Mouse (Mus musculus) midbrain, postnatal 0 days (tissue): Measurements from ENCODE around the gene Plscr4. TPM values are rescaled to one million over a fixed set of nuclear protein-coding genes. Genes with fewer than 3 reads are reported as not detected.
A peak's percentile ranks its signal among the peaks of the same experiment; 100 is the strongest.

Experiments used
- ATAC-seq: fragments of 200-750 bp; cut with Nextera tagmentation; 2 replicates; pipeline ENCODE4 v1.8.0; 2017; ENCODE audit warnings: moderate number of reproducible peaks, mild to moderate bottlenecking, moderate TSS enrichment, moderate library complexity; ENCODE audit not compliant: low FRiP score
- DNase-seq: peaks from one replicate; pipeline ENCODE4 v3.0.0-alpha.2; 2015; ENCODE audit warnings: low spot score
- H3K27ac ChIP-seq: fragments of 300-500 bp; sonication (generic); 2 replicates; pipeline ENCODE4 v1.5.1; 2014; ENCODE audit warnings: low read depth, mild to moderate bottlenecking, low read length, mixed read lengths
- H3K27me3 ChIP-seq: fragments of 300-500 bp; sonication (generic); 2 replicates; pipeline ENCODE4 v1.6.1; 2014; ENCODE audit warnings: low read length, control low read depth, mixed read lengths; ENCODE audit not compliant: insufficient read depth
- H3K36me3 ChIP-seq: fragments of 300-500 bp; sonication (generic); 2 replicates; pipeline ENCODE4 v1.6.1; 2014; ENCODE audit warnings: low read length, control low read depth, mixed read lengths; ENCODE audit not compliant: insufficient read depth
- H3K4me1 ChIP-seq: fragments of 300-500 bp; sonication (generic); 2 replicates; pipeline ENCODE4 v1.6.1; 2014; ENCODE audit warnings: mild to moderate bottlenecking, control low read depth, antibody characterized with exemption, low read length, mixed read lengths; ENCODE audit not compliant: insufficient read depth
- H3K4me2 ChIP-seq: fragments of 300-500 bp; sonication (generic); 2 replicates; pipeline ENCODE4 v1.6.1; 2014; ENCODE audit warnings: low read depth, mild to moderate bottlenecking, low read length, mixed read lengths; ENCODE audit not compliant: poor library complexity, severe bottlenecking
- H3K4me3 ChIP-seq: fragments of 300-500 bp; sonication (generic); 2 replicates; pipeline ENCODE4 v1.5.1; 2014; ENCODE audit warnings: low read depth, mild to moderate bottlenecking, low read length, moderate library complexity
- H3K9ac ChIP-seq: fragments of 300-500 bp; sonication (generic); replicated peaks from 2 replicates; pipeline ENCODE4 v1.6.1; 2014; ENCODE audit warnings: mild to moderate bottlenecking, low read length, moderate library complexity, mixed read lengths; ENCODE audit not compliant: poor library complexity, severe bottlenecking
- H3K9me3 ChIP-seq: fragments of 300-500 bp; sonication (generic); 2 replicates; pipeline ENCODE4 v1.6.1; 2016; ENCODE audit warnings: low read length, control low read depth
- CTCF ChIP-seq: IDR thresholded peaks from 2 replicates; pipeline ENCODE4 v1.5.1; 2016; ENCODE audit warnings: antibody characterized with exemption, mild to moderate bottlenecking
- WGBS: fragments of 180-500 bp; shearing (Covaris S2); extraction: QIAGEN DNeasy Blood & Tissue Kit; methylation state at CpG from one replicate; pipeline ENCODE4 v1.1.7; 2014; 5-methylcytosine and 5-hydroxymethylcytosine counted together
- polyA plus RNA-seq: library from polyadenylated mRNA; unstranded; fragments of >200 nt; fragmentation: Nextera tagmentation; extraction: Ambion mirVana; gene quantifications from 2 replicates; pipeline ENCODE4 v1.2.1, GENCODE M21; 2015
- total RNA-seq: library from RNA; depleted of rRNA; stranded (reverse); fragments of >200 nt; gene quantifications from 2 replicates; pipeline ENCODE4 v1.2.3, GENCODE M21; 2014

The Plscr4 gene
- total and polyA plus RNA-seq, 2 experiments from 2014 or later = 2.1 to 3.0 TPM

DNA sequence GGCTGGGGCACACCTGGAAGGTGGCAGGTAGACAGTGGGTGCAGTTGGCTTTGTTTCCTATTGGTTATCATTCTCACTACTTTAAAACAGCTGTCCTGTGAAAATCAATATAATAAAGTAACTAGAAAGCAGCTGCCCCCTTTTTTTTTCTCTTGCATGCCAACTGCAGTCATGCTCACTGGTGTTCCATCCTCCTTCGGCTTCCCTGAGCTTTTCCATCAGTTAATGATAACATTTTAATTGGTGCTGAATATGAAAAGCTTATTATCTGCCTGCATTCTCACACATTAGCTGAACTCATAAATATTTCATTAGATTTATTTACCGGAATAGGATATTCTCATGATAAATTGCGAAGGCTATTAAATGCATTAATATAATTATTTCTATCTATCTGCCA, 33.1 kb downstream of the Plscr4 start:
- DNase-seq (no peak), ATAC-seq (no peak)
- H3K27ac ChIP-seq = no peak overlapping the region
- TF ChIP-seq CTCF = no peak
- no peaks in the 10 kb centered on the region for H3K9me3 ChIP-seq
- H3K4me1 ChIP-seq = no peaks in the 10 kb centered on the region
- WGBS = 47% methylated on average over 3 of the region's 3 CpGs
- H3K4me3 ChIP-seq = no peak overlapping the region
- H3K4me2 ChIP-seq = no peak overlapping the region
- H3K9ac ChIP-seq = no peak overlapping the region
- no peaks in the 10 kb centered on the region for H3K36me3 ChIP-seq
- H3K27me3 ChIP-seq = no peaks in the 10 kb centered on the region

DNA sequence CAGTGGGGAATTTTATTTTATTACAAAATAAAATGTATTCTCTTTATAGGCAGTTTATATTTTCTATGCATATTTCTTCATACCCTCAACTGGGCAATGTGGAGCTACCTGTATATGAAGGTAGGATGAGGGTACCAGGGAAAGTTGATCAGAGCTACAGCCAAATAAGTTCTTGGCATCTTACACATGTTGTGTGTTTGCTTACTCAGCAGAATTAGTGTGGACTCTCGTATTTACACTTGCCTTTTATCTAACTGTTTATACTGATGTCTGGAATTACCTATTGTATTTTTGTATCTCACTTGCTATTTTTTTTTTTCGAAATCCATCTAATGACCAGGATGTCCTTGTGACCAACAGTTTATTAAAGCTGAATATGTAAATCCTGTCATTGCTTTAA, 34.1 kb downstream of the Plscr4 start:
- H3K27me3 ChIP-seq = no peaks in the 10 kb centered on the region
- WGBS = 79% methylated on average over 2 of the region's 2 CpGs
- H3K4me1 ChIP-seq = no peaks in the 10 kb centered on the region
- no peak overlapping the region for H3K9ac ChIP-seq
- TF ChIP-seq CTCF = no peak
- no peaks in the 10 kb centered on the region for H3K9me3 ChIP-seq
- no peak overlapping the region for H3K4me3 ChIP-seq
- no peak for ATAC-seq
- no peaks in the 10 kb centered on the region for H3K36me3 ChIP-seq
- no peak for DNase-seq
- H3K27ac ChIP-seq = no peak overlapping the region
- no peak overlapping the region for H3K4me2 ChIP-seq

DNA sequence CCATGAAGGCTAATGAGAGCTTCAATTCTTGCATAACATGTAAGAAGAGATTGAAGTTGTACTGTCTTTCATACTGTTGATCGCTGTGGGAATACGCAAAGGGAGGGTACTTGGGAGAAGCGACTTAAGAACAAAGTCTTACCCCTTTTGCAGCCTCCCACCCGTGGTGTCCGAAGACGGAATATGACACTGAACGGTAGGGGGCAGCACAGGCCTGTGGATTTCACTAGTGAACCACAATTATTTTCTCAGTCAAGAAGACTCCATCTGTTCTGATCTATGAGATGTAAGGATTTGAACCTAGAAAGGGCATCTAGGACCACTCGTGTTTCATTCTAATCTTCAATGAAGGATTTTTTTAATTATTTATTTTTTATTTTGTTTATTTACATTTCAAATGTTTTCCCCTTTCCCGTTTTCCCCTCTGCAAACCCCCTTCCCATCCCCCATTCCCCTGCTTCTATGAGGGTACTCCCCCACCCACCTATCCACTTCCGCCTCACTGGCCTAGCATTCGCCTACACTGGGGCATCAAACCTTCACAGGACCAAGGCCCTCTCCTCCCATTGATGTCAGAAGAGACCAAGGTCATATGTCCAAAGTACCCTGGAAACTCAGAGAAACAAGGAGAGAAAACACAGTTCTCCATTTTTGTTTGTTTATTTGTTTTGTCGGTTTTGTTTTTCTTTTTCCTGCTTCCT, 42.7 kb downstream of the Plscr4 start:
- Histone ChIP-seq H3K4me2 (no peak overlapping the region), H3K4me3 (no peak overlapping the region), H3K36me3 (no peaks in the 10 kb centered on the region), H3K27me3 (no peaks in the 10 kb centered on the region), H3K27ac (no peak overlapping the region), H3K9ac (no peak overlapping the region), H3K4me1 (no peaks in the 10 kb centered on the region), H3K9me3 (no peaks in the 10 kb centered on the region)
- ATAC-seq = no peak
- peak; percentile 77 for DNase-seq
- peak; percentile 74 for TF ChIP-seq CTCF
- WGBS = 42% methylated on average over 12 of the region's 12 CpGs

DNA sequence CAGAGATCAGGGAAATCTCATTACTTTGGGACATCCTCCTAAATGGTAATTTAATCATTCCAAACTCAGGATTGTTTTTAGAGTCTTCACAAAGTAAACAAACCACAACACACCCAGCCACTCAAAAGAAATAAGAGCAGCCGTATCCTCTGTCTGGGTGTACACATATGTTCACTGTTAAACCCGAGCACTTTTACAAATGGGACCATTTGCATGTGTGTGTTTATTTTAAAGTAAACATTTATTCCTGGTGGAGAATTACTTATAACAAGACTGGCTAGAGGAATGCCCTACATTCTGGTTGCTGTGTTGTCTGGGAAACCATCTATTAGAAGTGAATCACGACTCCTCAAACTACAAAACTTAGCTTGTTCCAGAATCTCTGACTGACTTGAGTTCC, 47.1 kb downstream of the Plscr4 start:
- Histone ChIP-seq H3K27me3 (no peaks in the 10 kb centered on the region), H3K4me1 (no peaks in the 10 kb centered on the region), H3K9ac (no peak overlapping the region), H3K4me2 (no peak overlapping the region), H3K36me3 (no peaks in the 10 kb centered on the region), H3K4me3 (no peak overlapping the region), H3K9me3 (no peaks in the 10 kb centered on the region), H3K27ac (no peak overlapping the region)
- 76% methylated on average over 3 of the region's 3 CpGs for WGBS
- no peak for ATAC-seq
- DNase-seq = no peak
- no peak for TF ChIP-seq CTCF

DNA sequence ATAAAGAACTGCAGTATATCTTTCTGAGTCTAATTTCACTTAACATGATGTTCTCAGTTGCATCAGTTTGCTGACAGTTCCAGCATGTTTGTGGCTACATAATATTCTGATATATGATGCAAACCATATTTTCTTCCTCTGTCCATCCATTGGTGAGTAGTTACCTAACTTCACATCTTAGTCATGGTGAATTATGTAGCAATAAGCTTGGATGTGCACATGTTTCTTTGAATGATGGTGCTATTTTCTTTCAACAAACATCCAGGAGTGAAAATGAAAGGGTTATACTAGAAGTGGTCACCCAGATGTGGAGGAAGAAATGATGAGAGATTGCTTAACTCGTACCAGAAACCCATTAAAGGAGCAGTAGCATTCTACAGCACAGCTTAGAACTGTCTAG, 47.7 kb downstream of the Plscr4 start:
- ATAC-seq = no peak
- no peaks in the 10 kb centered on the region for H3K36me3 ChIP-seq
- no peak overlapping the region for H3K27ac ChIP-seq
- no peak overlapping the region for H3K4me3 ChIP-seq
- no peak for TF ChIP-seq CTCF
- 77% methylated on average over 1 of the region's 1 CpGs for WGBS
- no peaks in the 10 kb centered on the region for H3K9me3 ChIP-seq
- no peak overlapping the region for H3K4me2 ChIP-seq
- DNase-seq = no peak
- no peaks in the 10 kb centered on the region for H3K4me1 ChIP-seq
- H3K27me3 ChIP-seq = no peaks in the 10 kb centered on the region
- H3K9ac ChIP-seq = no peak overlapping the region

DNA sequence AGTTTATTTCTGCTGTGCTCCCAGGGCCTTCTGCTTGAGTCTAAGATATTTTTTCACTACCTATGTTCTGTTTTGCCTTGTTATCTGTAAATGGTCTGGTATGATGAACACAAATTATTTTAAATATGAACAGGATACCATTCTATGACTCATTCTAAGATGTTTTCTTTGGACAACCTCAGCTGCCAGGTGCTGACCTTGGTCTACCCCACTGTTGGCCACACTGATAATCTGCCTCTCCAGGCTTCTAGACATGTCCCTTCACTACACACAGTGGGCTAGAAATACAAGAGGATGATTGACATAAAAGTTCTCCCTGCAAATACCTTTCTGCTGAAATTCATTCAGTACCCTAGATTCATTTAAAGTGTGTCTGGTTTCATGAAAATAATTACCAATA, 54.5 kb downstream of the Plscr4 start:
- H3K4me2 ChIP-seq = no peak overlapping the region
- no peaks in the 10 kb centered on the region for H3K9me3 ChIP-seq
- TF ChIP-seq CTCF = no peak
- no peak overlapping the region for H3K9ac ChIP-seq
- H3K36me3 ChIP-seq = no peaks in the 10 kb centered on the region
- ATAC-seq (no peak), DNase-seq (no peak)
- H3K27me3 ChIP-seq = no peaks in the 10 kb centered on the region
- no peak overlapping the region for H3K27ac ChIP-seq
- no peaks in the 10 kb centered on the region for H3K4me1 ChIP-seq
- H3K4me3 ChIP-seq = no peak overlapping the region
